Mouse (Mus musculus) myocyte (in vitro differentiated cells): ENCODE measurements around the gene Gpr55.

ENCODE experiments used
- E2F4 ChIP-seq: IDR thresholded peaks from one replicate; pipeline ENCODE4 v1.6.1; 2011; ENCODE audit warnings: mild to moderate bottlenecking, control low read depth, moderate library complexity; ENCODE audit not compliant: insufficient read depth
- MAX ChIP-seq: IDR thresholded peaks from one replicate; pipeline ENCODE4 v1.6.1; 2011; ENCODE audit warnings: low read depth, mild to moderate bottlenecking, control low read depth
- POLR2A ChIP-seq: IDR thresholded peaks from one replicate; pipeline ENCODE4 v1.6.1; 2011; ENCODE audit warnings: low read depth, mild to moderate bottlenecking, control low read depth, moderate library complexity; ENCODE audit not compliant: insufficient read length
- POLR2AphosphoS2 ChIP-seq: IDR thresholded peaks from one replicate; pipeline ENCODE4 v1.6.1; 2011; ENCODE audit warnings: low read depth, control low read depth; ENCODE audit not compliant: insufficient read length
- USF1 ChIP-seq: IDR thresholded peaks from one replicate; pipeline ENCODE4 v1.6.1; 2011; ENCODE audit warnings: low read depth, mild to moderate bottlenecking, control low read depth, moderate library complexity

- no peak for TF ChIP-seq USF1
- no peak for TF ChIP-seq POLR2A
- no peak for TF ChIP-seq MAX
- no peak for TF ChIP-seq POLR2AphosphoS2
- TF ChIP-seq E2F4 = no peak
These were observed 45.2 kb upstream of the Gpr55 start for GRCm38 (mm10) chr1:86006040-86006439.
